Mouse (Mus musculus): ENCODE data around the gene Lzts2.

Lzts2 gene

DNA sequence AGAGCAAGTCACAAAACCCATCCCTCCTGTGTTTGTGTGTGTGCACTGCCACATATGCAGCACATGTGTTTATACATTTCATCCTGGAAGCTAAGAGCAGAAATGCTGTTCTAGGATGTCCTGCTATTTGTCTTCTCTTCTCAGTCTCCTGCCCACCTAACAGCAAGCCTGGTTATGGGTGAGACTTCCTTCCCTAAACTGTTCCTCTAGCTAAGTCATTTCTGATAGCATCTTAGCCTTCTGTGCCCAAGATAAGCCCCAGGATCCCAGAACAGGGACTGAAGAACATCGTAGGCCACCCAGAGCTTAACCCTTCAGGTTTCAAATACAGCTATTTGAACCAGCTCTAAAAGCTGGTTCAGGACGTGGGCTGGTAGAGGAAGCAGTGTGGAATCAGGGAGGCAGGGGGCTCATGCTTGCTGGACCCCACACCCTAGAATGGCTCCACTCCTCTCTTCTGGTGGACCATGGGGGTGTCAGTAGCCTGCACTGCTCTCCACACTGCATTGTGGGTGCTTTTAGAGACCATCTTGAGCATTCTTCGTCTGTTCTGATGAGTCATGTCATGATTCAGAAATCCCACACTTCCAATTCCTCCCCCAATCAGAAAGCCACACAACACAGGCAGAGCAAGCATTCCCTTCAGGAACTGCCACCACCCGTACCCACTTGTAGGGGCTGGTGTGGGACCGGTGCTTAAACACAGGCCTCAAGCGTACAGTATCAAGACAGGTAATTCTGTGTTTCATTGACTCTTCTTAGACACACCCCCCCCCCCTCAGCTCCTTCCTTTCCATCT, 40.9 kb downstream of the Lzts2 start:
- no peak for DNase-seq

- peak; percentile 93 for DNase-seq
These were observed 42.1 kb downstream of the Lzts2 start for GRCm38 (mm10) chr19:45056364-45056763.

DNA sequence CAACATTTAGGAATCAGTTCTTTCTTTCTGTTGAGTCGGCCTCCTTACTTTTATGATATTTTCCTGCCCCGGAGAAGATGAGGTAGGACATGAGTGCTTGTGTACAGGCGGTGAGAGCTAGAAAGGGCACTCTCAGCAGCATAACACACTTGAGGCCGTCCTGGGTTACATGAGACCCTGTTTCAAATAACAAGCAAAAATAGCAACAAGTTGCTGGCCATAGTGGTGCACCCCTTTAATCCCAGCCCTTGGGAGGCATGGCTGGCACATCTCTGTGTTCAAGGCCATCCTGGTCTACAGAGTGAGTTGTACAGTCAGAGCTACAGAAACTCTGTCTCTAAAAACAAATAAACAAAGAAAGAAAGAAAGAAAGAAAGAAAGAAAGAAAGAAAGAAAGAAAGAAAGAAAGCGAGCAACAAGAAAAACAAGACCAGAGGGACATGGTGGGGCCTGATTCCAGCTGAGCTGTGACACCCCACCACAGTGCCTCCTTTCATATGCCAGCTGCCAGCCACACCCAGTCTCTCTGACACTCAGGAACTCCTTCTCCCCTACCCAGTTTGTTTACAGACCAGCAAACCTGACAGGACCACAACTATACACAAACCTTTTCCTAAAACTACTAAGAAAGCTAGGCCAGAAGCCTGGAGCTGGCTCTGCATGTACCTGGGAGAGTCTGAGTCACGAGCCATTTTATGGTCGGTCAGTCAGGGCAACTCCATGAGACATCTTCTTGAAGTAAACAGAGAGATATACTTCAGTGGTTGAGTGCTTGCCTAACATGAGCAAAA, 42.9 kb downstream of the Lzts2 start:
- peak; percentile 90 for DNase-seq

- no peak for DNase-seq
These were observed 43.5 kb downstream of the Lzts2 start for GRCm38 (mm10) chr19:45057724-45058112.

DNA sequence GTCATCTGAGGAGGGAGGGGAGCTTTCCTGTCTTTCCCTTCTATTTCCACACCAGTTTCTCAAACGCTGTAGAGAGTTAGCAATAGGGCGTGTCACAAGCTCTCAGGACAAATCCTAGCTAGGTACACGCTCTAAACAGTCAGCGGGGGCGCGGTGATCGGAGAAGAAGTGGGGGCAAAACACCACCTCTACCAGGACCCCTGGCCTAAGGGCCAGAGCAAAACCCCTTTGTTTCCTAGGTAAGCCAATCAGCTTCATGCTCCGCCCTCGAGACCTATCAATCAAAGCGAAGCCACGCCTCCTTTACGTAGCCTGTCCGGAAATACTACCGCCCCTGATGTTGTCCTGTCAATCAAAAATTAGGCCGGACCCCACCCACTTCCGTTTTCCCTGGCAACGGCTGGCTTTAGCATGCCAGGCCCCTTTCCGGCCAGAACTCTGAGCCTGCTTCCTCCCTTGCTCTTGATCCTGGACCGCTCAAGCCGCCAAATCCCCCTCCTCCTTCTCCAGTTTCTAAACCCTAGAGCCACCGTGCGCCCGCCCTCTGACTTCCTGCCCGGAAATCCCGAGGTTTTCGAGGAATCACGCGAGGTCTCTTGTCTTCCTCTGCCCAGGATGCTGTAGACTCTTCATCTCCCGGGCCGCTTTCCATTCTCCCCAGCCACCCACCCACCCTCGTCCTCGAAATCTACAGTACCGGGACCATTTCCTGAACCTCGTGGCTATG, 44.1 kb downstream of the Lzts2 start:
- peak; percentile 100 for DNase-seq

DNA sequence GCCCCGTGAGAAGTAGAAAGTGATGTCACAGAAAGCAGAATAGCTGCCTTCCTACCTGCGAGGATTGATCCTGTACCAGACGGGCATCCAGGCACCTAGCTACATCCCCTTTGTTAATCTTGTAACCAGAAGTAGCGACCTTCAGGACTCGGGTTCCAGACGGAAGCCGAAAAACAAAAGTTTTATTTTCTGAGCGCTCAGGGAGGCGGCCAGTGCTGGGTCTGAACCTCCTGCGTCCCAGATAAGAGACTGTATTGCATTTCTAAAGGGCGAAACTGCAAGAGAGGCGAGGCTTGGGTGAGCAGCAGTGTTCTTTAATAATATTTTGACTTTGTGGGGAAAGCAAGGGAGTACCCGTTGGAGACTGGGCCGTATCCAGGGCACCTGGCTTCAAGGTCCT, 44.6 kb downstream of the Lzts2 start:
- DNase-seq = no peak

- DNase-seq = no peak
These were observed 49.5 kb downstream of the Lzts2 start for GRCm38 (mm10) chr19:45063565-45064292.

DNA sequence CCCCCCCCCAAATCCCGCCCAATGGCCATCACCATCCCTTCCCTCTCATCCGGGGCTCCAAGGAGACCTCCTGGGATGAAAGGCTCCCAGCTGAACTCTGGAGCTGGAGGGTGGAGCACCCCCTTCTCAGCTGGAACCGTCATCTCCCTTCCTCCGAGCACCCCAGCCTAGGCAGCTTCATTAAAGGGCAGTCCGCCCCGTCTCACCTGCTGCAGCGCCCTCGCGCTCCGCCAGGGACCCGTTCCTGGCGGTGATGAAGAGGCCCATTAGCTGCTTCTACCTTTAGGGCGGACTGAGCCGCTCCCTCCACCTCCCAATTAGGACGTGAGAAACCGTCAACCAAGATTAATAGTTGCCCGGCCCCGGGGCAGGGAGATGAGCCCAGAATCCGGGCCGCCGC, 51.0 kb downstream of the Lzts2 start:
- DNase-seq = no peak

- no peak for DNase-seq
These were observed 53.0 kb downstream of the Lzts2 start for GRCm38 (mm10) chr19:45067170-45067569.

GRCm38 (mm10) chr19:45067758-45068510, 53.7 kb downstream of the Lzts2 start:
- no peak for DNase-seq

DNA sequence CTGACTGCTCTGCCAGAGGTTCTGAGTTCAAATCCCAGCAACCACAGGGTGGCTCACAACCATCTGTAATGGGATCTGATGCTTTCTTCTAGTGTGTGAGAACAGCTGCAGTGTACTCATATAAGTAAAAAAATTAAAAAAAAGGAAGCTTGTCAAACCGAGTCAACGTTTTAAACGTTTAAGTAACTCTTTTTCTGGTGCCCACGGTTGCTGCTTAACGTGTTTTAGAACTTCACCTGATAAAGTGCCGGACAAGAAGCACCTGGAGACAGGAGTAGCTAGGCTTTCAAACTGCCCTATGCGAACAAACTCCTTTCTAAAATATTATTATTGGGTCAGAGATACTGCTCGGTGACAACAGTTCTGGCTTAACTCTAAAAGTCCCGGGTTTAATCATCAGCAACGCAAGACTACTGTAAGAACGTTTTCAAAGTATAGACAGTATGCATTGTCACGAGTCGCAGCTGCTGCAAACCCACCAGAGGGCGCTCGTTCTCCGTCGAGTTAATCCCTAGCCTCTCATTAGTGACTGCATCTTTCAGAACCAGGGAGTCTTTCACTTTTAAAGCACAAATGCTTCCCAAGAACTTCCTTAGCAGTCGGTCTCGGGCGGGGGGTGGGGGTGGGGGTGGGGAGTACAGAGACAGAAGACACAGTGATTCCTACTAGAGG, 59.8 kb downstream of the Lzts2 start:
- DNase-seq = peak; percentile 94

- peak; percentile 99 for DNase-seq
These were observed 60.5 kb downstream of the Lzts2 start, which contains the start of gene Kazald1 for GRCm38 (mm10) chr19:45074580-45075322. Gene Kazald1, plus strand, starts transcription at chr19:45075241.

DNA sequence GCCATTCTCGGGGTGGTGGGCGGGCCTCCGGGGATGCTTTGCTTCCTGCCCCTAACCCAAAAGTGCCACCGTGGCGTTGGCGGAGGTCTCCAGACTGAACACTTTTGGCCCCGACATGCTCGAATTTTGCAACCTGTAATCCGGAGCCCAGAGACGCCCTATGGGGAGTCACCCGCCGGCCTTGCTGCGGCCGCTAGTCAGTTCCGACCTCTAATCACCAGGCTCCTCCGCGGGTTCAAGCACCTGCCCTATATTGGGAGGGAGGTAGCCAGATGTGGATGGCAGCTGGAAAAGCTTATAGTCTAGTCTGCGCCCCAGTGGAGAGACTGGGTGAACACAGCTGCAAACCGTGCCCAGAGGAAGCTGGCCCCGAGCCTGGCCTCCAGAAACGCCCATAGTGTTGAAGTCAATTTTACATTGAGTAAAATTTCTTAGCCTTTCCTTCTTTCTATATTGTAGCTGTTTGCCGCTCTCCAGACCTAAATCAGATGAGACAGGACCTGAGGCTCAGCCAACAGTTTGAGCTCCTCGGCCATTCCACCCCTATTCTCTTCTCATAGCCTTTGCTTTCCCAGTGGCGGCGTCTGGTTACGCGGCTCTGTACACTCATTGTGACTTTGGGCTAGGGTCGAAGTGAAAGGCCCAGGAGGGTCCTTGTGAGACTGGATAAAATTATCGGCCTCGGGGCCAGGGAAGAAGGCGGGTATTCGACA, 61.3 kb downstream of the Lzts2 start:
- DNase-seq = peak; percentile 96

DNA sequence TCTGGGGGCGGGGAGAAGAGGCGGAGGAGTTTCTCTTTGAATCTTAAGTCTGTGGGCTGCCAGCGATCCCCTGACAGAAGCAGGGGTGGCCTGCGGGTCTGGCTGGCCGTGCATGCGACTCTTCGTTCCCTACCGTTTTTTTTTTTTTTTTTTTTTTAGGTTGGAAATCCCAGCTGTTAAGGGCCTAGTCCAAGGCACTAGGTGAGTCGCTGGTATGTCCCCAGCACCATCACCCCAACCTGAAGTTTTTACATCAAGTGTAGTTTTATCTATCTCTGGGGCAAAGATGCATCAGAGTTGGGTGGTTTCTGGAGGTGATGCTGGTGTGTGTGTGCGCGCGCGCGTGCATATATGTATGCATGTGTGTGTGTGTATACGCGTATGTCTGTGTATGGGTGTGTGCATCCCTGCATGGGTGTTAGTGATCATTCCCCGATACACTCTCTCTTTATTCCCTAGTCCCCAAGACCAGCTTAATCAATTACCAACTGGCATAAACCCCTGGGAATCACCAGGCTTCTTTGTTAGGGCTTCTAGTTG, 61.9 kb downstream of the Lzts2 start:
- DNase-seq = no peak

All from heart, adult 11 months (tissue).